Mouse (Mus musculus) midbrain, embryonic 13.5 days (tissue): ENCODE results near the gene Scimp. TPM values are rescaled to one million over a fixed set of nuclear protein-coding genes. Genes with fewer than 3 reads are reported as not detected.

ENCODE experiments used
- ATAC-seq: fragments of 200-750 bp; cut with Nextera tagmentation; 2 replicates; pipeline ENCODE4 v1.8.0; 2017; ENCODE audit warnings: mild to moderate bottlenecking, moderate TSS enrichment, moderate library complexity
- H3K27ac ChIP-seq: fragments of 300-500 bp; sonication (generic); 2 replicates; pipeline ENCODE4 v1.5.1; 2015; ENCODE audit warnings: inconsistent platforms, mild to moderate bottlenecking, moderate library complexity
- H3K27me3 ChIP-seq: fragments of 300-500 bp; sonication (generic); 2 replicates; pipeline ENCODE4 v1.6.1; 2015; ENCODE audit warnings: mild to moderate bottlenecking, inconsistent platforms
- H3K36me3 ChIP-seq: fragments of 300-500 bp; sonication (generic); 2 replicates; pipeline ENCODE4 v1.6.1; 2015; ENCODE audit warnings: mild to moderate bottlenecking, inconsistent platforms
- H3K4me1 ChIP-seq: fragments of 300-500 bp; sonication (generic); replicated peaks from 2 replicates; pipeline ENCODE4 v1.6.1; 2015; ENCODE audit warnings: inconsistent platforms
- H3K4me2 ChIP-seq: fragments of 300-500 bp; sonication (generic); replicated peaks from 2 replicates; pipeline ENCODE4 v1.6.1; 2015; ENCODE audit warnings: moderate library complexity, mild to moderate bottlenecking, inconsistent platforms
- H3K4me3 ChIP-seq: fragments of 300-500 bp; sonication (generic); replicated peaks from 2 replicates; pipeline ENCODE4 v1.5.1; 2015; ENCODE audit warnings: mild to moderate bottlenecking, inconsistent platforms
- H3K9ac ChIP-seq: fragments of 300-500 bp; sonication (generic); replicated peaks from 2 replicates; pipeline ENCODE4 v1.6.1; 2015; ENCODE audit warnings: mild to moderate bottlenecking, inconsistent platforms
- H3K9me3 ChIP-seq: fragments of 300-500 bp; sonication (generic); 2 replicates; pipeline ENCODE4 v1.6.1; 2016; ENCODE audit warnings: mild to moderate bottlenecking, inconsistent platforms
- WGBS: fragments of 180-500 bp; shearing (Covaris S2); methylation state at CpG from one replicate; pipeline ENCODE4 v1.1.7; 2015; 5-methylcytosine and 5-hydroxymethylcytosine counted together
- polyA plus RNA-seq: library from polyadenylated mRNA; unstranded; fragments of >200 nt; fragmentation: Nextera tagmentation; extraction: Ambion mirVana; gene quantifications from 2 replicates; pipeline ENCODE4 v1.2.1, GENCODE M21; 2015

Gene Scimp
- polyA plus RNA-seq, 1 experiment from 2014 or later: 0.19 TPM

DNA sequence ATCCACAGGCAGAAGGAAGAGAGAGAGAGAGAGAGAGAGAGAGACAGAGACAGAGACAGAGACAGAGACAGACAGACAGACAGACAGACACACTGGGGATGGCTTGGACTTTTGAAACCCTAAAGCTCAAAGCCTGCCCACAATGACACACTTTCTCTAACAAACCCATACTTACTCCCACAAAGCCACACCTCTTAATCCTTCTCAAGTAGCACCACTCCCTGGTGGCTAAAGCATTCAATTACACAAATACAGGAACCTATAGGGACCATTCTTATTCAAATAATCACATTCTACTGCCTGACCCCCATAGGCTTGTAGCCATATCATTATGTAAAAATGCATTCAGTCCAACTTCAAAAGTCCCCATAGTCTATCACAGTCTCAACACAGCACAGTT is 21.0 kb upstream of the Scimp start:
- H3K4me2 ChIP-seq: no peak overlapping the region

DNA sequence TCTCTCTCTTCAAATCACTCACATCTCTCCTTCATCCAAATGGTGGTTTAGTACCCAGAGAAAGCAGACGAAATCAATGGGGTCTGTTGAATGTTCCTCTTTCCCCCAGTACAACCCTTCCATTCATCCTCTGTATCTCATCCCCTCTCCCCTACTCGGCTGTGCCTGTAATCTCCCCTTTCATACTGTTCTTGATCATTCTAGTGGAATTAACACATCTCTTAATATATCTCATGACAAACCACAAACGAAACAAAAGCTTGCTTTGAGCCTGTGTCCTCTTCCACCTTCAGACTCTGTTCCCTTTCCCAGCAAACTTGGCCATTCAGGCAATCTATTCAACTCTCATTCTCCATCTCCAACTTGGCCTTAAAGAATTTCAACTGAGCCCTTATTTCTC is 18.8 kb upstream of the Scimp start:
- ATAC-seq: no peak
- Histone ChIP-seq H3K4me3 (no peak overlapping the region), H3K4me2 (no peak overlapping the region), H3K9ac (no peak overlapping the region), H3K36me3 (no peaks in the 10 kb centered on the region), H3K4me1 (no peaks in the 10 kb centered on the region), H3K9me3 (no peaks in the 10 kb centered on the region), H3K27ac (no peak overlapping the region), H3K27me3 (no peaks in the 10 kb centered on the region)
- 41% methylated on average over 3 of the region's 3 CpGs for WGBS

More for the DNA sequence above, 21.0 kb upstream of the Scimp start:
- Histone ChIP-seq H3K9ac (no peak overlapping the region), H3K9me3 (no peaks in the 10 kb centered on the region), H3K27ac (no peak overlapping the region), H3K36me3 (no peaks in the 10 kb centered on the region), H3K27me3 (no peaks in the 10 kb centered on the region), H3K4me1 (no peaks in the 10 kb centered on the region), H3K4me3 (no peak overlapping the region)
- ATAC-seq: no peak

DNA sequence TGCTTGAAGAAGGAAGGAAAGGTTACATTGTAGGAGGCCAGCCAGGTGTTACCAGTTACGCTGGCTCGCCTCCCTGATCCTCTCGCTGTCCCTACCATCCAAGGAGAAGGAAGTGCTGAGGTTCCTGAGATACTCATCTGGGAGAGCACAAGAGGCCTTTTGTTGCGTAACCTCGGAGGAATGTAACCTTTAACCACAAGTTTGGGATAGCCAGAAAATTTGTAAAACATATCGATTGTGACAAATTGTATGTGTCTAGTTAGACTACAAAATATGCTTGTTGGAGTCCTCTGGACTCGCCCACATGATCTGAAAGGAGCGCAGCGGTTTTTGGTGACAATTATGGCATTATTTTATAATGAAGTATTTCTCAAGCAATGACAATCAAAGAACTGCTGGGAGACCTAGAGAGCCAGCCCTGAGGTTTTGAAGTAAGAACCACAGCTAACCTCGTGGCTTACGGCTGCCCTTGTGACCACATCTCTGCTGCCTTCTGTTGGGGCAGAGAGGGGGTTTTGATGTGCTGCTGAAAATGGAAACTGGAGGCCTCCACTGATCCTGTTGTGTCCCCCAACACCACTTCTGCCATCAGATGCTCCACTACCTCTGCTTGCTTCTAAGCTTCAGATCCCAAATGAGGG is 16.7 kb upstream of the Scimp start:
- H3K36me3 ChIP-seq: no peaks in the 10 kb centered on the region
- no peak overlapping the region for H3K4me3 ChIP-seq
- H3K9ac ChIP-seq: no peak overlapping the region
- H3K9me3 ChIP-seq: no peaks in the 10 kb centered on the region
- WGBS: 93% methylated on average over 11 of the region's 11 CpGs
- H3K4me2 ChIP-seq: no peak overlapping the region
- no peak overlapping the region for H3K27ac ChIP-seq
- no peak for ATAC-seq
- no peaks in the 10 kb centered on the region for H3K27me3 ChIP-seq
- H3K4me1 ChIP-seq: no peaks in the 10 kb centered on the region

DNA sequence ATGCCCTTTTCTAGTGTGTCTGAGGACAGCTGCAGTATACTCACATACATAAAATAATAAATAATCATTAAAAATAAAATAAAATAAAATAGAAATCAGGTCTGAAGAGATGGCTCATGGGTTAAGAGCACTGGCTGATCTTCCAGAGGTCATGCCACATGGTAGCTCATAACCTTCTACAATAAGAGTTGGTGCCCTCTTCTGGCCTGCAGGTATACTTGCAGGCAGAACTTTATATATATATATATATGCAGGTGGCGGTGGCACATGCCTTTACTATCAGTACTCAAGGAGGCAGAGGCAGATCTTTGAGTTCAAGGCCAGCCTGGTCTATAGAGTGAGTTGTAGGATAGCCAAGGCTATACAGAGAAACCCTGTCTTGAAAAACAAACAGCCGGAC is 13.8 kb upstream of the Scimp start:
- no peaks in the 10 kb centered on the region for H3K27me3 ChIP-seq
- 92% methylated on average over 2 of the region's 2 CpGs for WGBS
- H3K36me3 ChIP-seq: no peaks in the 10 kb centered on the region
- H3K9ac ChIP-seq: no peak overlapping the region
- no peak overlapping the region for H3K4me3 ChIP-seq
- no peaks in the 10 kb centered on the region for H3K9me3 ChIP-seq
- no peak overlapping the region for H3K4me2 ChIP-seq
- ATAC-seq: no peak
- H3K4me1 ChIP-seq: peaks cover 9% of the 10 kb centered on the region
- H3K27ac ChIP-seq: no peak overlapping the region

DNA sequence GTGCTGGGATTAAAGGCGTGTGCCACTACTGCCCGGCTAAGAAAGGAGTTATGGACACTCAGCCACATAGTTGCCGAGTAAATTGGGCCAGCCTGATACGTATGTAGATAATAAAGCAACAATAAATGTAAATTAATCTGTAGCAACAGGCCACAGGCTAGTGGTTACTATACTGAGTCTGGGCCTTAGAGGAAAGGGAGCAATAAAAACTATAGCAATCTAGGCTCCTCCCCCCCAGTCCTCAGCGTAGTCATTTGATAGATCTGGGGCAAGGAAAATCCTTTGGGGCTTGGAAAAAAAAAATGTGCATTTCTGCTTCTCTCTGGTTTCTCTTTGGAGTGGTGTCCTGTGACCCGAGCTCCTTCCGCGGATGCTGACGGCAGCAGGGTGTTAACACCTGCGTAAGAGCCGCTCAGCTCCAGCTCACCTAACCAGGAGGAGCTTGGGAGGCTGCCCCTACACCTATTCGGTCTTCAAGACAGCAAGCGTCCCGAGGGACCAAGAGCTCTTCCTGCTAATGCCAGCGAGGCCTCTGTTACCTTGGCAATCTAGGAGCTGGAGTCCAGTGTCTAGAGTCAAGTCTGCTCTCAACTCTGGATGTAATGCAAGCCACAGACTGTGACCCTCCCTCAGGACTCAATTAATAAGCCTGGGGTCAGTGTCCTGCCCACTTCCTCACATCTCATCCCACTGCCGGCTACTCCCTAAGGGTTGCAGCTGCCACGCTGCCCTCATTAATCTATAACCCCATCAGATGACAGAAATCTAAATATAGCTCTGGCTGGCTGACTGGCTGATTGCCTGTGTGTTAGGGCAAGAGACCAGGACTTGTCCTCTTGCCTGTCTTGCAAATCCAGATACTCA is 9.6 kb upstream of the Scimp start:
- peaks cover 9% of the 10 kb centered on the region for H3K4me1 ChIP-seq
- 63% methylated on average over 17 of the region's 17 CpGs for WGBS
- H3K27me3 ChIP-seq: no peaks in the 10 kb centered on the region
- no peak for ATAC-seq
- no peak overlapping the region for H3K9ac ChIP-seq
- H3K9me3 ChIP-seq: no peaks in the 10 kb centered on the region
- peak overlapping the region; percentile 25; the same call in 1 of the 2 replicates for H3K27ac ChIP-seq
- no peak overlapping the region for H3K4me2 ChIP-seq
- H3K4me3 ChIP-seq: no peak overlapping the region
- no peaks in the 10 kb centered on the region for H3K36me3 ChIP-seq

DNA sequence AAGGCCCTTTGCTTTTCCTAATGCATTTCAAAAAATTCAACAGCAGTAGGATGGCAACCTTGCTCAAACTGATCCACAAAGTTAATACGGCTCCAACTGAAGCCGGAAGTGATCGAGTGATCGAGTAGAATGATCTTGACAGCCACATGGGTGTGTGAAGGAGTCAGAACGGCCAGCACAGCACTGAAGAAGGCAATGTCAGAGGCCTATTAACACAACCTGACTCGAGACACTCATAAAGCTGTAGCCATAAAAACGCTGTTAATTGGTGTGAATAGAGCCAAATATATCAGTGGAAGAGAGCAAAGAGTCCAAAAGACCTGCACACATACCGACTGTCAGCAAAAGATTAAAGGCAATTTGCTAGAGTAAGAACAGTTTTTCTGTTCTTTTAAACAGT is 7.7 kb upstream of the Scimp start:
- Histone ChIP-seq H3K9ac (no peak overlapping the region), H3K4me2 (no peak overlapping the region), H3K27me3 (no peaks in the 10 kb centered on the region), H3K36me3 (no peaks in the 10 kb centered on the region), H3K4me1 (peaks cover 9% of the 10 kb centered on the region), H3K9me3 (no peaks in the 10 kb centered on the region), H3K27ac (no peak overlapping the region), H3K4me3 (no peak overlapping the region)
- WGBS: 86% methylated on average over 8 of the region's 8 CpGs
- no peak for ATAC-seq

DNA sequence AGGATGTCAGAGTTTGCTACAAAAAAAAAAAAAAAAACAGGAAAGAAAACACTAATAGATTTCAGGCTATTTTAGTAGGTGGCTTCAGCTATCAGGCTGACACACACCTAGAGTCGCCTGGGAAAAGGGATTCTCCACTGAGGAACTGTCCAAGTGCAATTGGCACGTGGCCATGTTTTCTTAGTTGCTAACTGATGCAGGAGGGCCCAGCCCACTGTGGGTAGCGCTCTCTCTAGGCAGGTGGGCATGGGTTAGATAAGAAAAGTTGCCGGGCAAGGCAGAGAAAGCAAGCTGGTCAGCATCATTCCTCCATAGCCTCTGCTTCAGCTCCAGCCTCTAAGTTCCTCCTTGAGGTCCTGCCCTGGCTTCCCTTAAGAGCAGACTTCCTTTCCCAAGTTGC is 4.4 kb upstream of the Scimp start:
- WGBS: 81% methylated on average over 4 of the region's 4 CpGs
- no peak overlapping the region for H3K4me3 ChIP-seq

DNA sequence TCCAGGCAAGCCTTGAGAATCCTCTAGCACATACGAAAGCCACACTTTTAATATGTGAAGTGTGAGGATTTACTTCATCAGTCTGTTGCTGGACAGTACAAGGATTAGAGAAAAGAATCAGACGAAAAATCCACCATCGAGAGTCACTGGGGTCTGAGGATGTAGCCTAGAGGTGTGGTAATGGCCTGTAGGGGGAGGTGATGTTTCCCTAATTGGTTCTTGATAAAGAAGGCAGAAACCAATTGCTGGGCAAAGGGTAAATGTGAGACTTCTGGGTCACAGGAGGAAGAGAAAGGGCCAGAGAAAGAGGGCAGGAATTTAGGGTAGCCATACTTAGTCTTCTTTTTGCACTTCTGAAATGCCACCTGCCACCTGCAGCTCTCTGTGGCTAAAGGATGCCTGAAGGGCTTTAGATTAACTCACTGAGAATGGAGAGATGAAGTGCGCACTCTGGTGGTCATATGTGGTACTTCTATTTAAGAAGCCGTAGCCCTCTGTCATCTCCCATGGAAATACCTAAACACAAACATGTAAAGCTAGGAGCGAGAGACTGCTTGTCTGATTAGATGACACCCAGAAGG is 3.2 kb upstream of the Scimp start:
- no peak overlapping the region for H3K9ac ChIP-seq
- WGBS: 25% methylated on average over 6 of the region's 6 CpGs

More for the DNA sequence above, 4.4 kb upstream of the Scimp start:
- Histone ChIP-seq H3K9me3 (no peaks in the 10 kb centered on the region), H3K27ac (no peak overlapping the region), H3K4me2 (no peak overlapping the region), H3K36me3 (no peaks in the 10 kb centered on the region), H3K27me3 (no peaks in the 10 kb centered on the region), H3K9ac (no peak overlapping the region), H3K4me1 (peaks cover 2% of the 10 kb centered on the region; the same call in 1 of the 2 replicates)
- no peak for ATAC-seq

DNA sequence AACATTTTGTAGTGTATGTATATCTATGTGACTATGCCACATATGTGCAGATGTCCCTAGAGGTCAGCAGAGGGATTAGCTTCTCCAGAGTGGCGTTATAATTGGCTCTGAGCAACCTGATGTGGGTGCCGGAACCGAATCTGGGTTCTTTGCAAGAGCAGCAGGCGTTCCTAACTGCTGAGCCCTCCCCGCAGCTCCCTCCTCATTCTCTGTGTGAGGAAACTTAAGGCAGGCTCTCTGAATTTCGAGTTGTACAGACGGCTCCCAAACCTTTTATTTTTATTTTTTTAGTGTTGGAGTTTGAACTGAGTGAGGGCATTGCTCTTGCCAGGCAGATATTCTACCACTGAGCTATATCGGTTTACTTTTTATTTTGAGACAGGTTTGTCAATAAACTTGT is 2.7 kb upstream of the Scimp start:
- no peak for ATAC-seq
- no peak overlapping the region for H3K27ac ChIP-seq
- no peaks in the 10 kb centered on the region for H3K36me3 ChIP-seq
- H3K9ac ChIP-seq: no peak overlapping the region
- no peaks in the 10 kb centered on the region for H3K27me3 ChIP-seq
- H3K4me3 ChIP-seq: no peak overlapping the region
- H3K4me1 ChIP-seq: no peaks in the 10 kb centered on the region
- no peaks in the 10 kb centered on the region for H3K9me3 ChIP-seq
- 79% methylated on average over 8 of the region's 8 CpGs for WGBS
- no peak overlapping the region for H3K4me2 ChIP-seq

More for the DNA sequence above, 3.2 kb upstream of the Scimp start:
- H3K36me3 ChIP-seq: no peaks in the 10 kb centered on the region
- no peaks in the 10 kb centered on the region for H3K4me1 ChIP-seq
- no peak for ATAC-seq
- no peaks in the 10 kb centered on the region for H3K27me3 ChIP-seq
- no peaks in the 10 kb centered on the region for H3K9me3 ChIP-seq
- no peak overlapping the region for H3K4me2 ChIP-seq
- no peak overlapping the region for H3K4me3 ChIP-seq
- H3K27ac ChIP-seq: no peak overlapping the region

DNA sequence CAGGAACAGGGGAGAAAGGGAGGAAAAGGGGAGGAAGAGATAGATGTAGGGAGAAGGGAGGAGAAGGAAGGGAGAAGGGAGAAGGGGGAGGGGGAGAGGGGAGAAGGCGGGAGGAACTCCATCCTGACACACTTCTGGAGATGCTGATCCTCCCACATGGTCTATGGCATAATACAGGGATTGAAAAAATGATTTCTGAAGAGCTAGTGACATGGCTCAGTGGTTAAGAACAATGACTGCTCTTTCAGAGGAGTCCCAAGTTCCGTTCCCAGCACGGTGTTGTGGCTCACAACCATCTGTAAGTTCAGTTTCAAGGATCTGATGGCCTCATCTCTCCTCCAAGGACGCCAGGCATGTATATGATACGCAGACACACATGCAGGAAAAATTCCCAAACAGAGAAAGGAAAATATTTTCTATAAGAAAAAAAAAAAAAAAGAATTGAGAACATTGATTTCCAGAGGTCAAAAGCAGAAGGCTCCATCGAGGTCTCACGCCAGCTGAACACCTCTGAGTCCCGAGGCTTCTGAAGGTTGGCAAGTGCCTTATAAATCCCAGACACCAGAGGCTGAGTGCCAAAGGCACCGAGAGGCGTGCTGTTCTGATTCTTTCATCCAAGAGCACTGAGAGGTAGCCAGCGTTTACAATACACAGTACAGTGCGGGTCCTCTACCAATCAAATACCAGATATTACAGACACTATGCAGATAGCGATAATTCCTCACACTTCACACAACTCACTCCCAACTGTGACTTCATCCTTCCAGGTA is 730 bp downstream of the Scimp start:
- 74% methylated on average over 13 of the region's 13 CpGs for WGBS
- no peak overlapping the region for H3K9ac ChIP-seq
- no peaks in the 10 kb centered on the region for H3K9me3 ChIP-seq
- H3K36me3 ChIP-seq: no peaks in the 10 kb centered on the region
- H3K4me2 ChIP-seq: no peak overlapping the region
- no peaks in the 10 kb centered on the region for H3K27me3 ChIP-seq
- no peak for ATAC-seq
- H3K4me3 ChIP-seq: no peak overlapping the region
- H3K4me1 ChIP-seq: peaks cover 4% of the 10 kb centered on the region; the same call in 1 of the 2 replicates
- no peak overlapping the region for H3K27ac ChIP-seq

DNA sequence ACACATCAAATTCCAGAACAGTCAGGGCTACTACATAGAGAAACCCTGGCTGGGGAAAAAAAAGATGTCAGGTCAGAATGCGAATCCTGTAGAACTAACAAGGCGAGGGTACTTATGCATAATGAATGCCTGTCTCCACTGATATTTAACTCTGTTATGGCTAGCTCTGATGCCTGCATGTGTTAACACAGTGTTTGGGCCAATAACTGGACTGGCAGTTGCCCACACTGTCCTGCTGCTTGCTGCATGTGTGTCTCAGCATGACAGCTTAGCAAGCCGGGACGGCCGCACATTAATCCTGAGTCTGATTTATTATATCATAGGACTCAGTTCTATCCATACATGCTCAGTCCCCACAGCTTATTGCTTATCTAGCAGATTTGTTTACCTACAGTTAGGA is 1.3 kb downstream of the Scimp start:
- Histone ChIP-seq H3K4me2 (no peak overlapping the region), H3K27me3 (no peaks in the 10 kb centered on the region), H3K9me3 (no peaks in the 10 kb centered on the region), H3K27ac (no peak overlapping the region), H3K4me1 (peaks cover 4% of the 10 kb centered on the region; the same call in 1 of the 2 replicates), H3K36me3 (no peaks in the 10 kb centered on the region), H3K9ac (no peak overlapping the region), H3K4me3 (no peak overlapping the region)
- no peak for ATAC-seq
- 83% methylated on average over 5 of the region's 5 CpGs for WGBS

DNA sequence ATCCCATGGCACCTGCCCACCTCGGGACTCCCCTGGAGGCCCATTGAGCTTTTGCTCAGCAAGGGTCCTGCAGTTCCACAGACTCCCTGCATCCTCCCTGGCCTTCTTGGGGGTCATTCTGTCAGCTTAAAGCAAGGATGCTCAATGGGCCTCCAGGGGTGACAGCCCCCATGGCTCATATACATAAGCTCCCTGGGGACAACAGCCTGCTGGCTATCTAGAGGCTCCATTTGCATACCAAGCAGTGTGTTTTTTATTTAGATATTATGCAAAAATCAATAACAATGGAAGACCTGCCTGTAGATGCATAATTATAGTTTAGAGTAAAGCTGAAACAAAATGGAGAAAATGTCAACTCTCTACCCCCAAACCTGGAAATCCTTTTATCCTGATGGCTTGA is 3.4 kb downstream of the Scimp start:
- 0% methylated on average over 1 of the region's 1 CpGs for WGBS
- Histone ChIP-seq H3K4me2 (no peak overlapping the region), H3K9ac (no peak overlapping the region), H3K4me1 (peaks cover 4% of the 10 kb centered on the region; the same call in 1 of the 2 replicates), H3K4me3 (no peak overlapping the region), H3K27ac (no peak overlapping the region), H3K27me3 (no peaks in the 10 kb centered on the region), H3K36me3 (no peaks in the 10 kb centered on the region), H3K9me3 (no peaks in the 10 kb centered on the region)
- no peak for ATAC-seq
